Mouse (Mus musculus): ENCODE data around the gene Abcc3. TPM values are rescaled to one million over a fixed set of nuclear protein-coding genes. Genes with fewer than 3 reads are reported as not detected.
A peak's percentile ranks its signal among the peaks of the same experiment; 100 is the strongest.

Gene Abcc3
- polyA plus RNA-seq, 1 experiment from 2014 or later: 10.2 TPM

- H3K9me3 ChIP-seq (replicated peaks; ENCODE audit: control insufficient read depth, low read length): no peaks in the 10 kb centered on the region
- ATAC-seq (ENCODE audit: low read depth): peak; percentile 32; the same call in 1 of the 2 replicates
- 69% methylated on average over 10 of the region's 10 CpGs for WGBS (ENCODE audit: insufficient replicate concordance)
- H3K27ac ChIP-seq (ENCODE audit: low read length): no peak overlapping the region
- peaks cover 9% of the 10 kb centered on the region for H3K36me3 ChIP-seq (ENCODE audit: control insufficient read depth, insufficient read depth)
- H3K27me3 ChIP-seq (ENCODE audit: control insufficient read depth, insufficient read depth, low read depth, low read length): no peaks in the 10 kb centered on the region
- no peak overlapping the region for H3K4me3 ChIP-seq (ENCODE audit: low read depth, low read length)
- H3K4me1 ChIP-seq (ENCODE audit: control insufficient read depth, low read depth, low read length): peaks cover 13% of the 10 kb centered on the region
- H3K9ac ChIP-seq (ENCODE audit: low read depth, low read length): no peak overlapping the region
- no peak overlapping the region for H3K4me2 ChIP-seq (ENCODE audit: low read depth, low read length)
Observed at GRCm38 (mm10) chr11:94340948-94341933, 51.6 kb downstream of the Abcc3 start.

GRCm38 (mm10) chr11:94339732-94340585 is 52.8 kb downstream of the Abcc3 start:
- Histone ChIP-seq H3K4me2 (ENCODE audit: low read depth, low read length) (no peak overlapping the region), H3K27ac (ENCODE audit: low read length) (no peak overlapping the region), H3K36me3 (ENCODE audit: control insufficient read depth, insufficient read depth) (peaks cover 9% of the 10 kb centered on the region), H3K27me3 (ENCODE audit: control insufficient read depth, insufficient read depth, low read depth, low read length) (no peaks in the 10 kb centered on the region), H3K4me3 (ENCODE audit: low read depth, low read length) (no peak overlapping the region), H3K9ac (ENCODE audit: low read depth, low read length) (no peak overlapping the region), H3K9me3 (replicated peaks; ENCODE audit: control insufficient read depth, low read length) (no peaks in the 10 kb centered on the region), H3K4me1 (ENCODE audit: control insufficient read depth, low read depth, low read length) (peaks cover 18% of the 10 kb centered on the region)
- ATAC-seq (ENCODE audit: low read depth): peak; percentile 55; the same call in 1 of the 2 replicates
- 51% methylated on average over 18 of the region's 18 CpGs for WGBS (ENCODE audit: insufficient replicate concordance)

GRCm38 (mm10) chr11:94338347-94338746 is 54.5 kb downstream of the Abcc3 start:
- peaks cover 31% of the 10 kb centered on the region for H3K4me1 ChIP-seq (ENCODE audit: control insufficient read depth, low read depth, low read length)
- WGBS (ENCODE audit: insufficient replicate concordance): 68% methylated on average over 2 of the region's 2 CpGs
- no peak overlapping the region for H3K9ac ChIP-seq (ENCODE audit: low read depth, low read length)
- H3K9me3 ChIP-seq (replicated peaks; ENCODE audit: control insufficient read depth, low read length): no peaks in the 10 kb centered on the region
- no peaks in the 10 kb centered on the region for H3K27me3 ChIP-seq (ENCODE audit: control insufficient read depth, insufficient read depth, low read depth, low read length)
- no peak overlapping the region for H3K27ac ChIP-seq (ENCODE audit: low read length)
- no peak overlapping the region for H3K4me2 ChIP-seq (ENCODE audit: low read depth, low read length)
- peaks cover 9% of the 10 kb centered on the region for H3K36me3 ChIP-seq (ENCODE audit: control insufficient read depth, insufficient read depth)
- ATAC-seq (ENCODE audit: low read depth): no peak
- H3K4me3 ChIP-seq (ENCODE audit: low read depth, low read length): no peak overlapping the region

- H3K27me3 ChIP-seq (ENCODE audit: control insufficient read depth, insufficient read depth, low read depth, low read length): no peaks in the 10 kb centered on the region
- no peaks in the 10 kb centered on the region for H3K9me3 ChIP-seq (replicated peaks; ENCODE audit: control insufficient read depth, low read length)
- peaks cover 26% of the 10 kb centered on the region for H3K4me1 ChIP-seq (ENCODE audit: control insufficient read depth, low read depth, low read length)
- H3K27ac ChIP-seq (ENCODE audit: low read length): no peak overlapping the region
- H3K4me3 ChIP-seq (ENCODE audit: low read depth, low read length): no peak overlapping the region
- no peak for ATAC-seq (ENCODE audit: low read depth)
- H3K9ac ChIP-seq (ENCODE audit: low read depth, low read length): no peak overlapping the region
- no peak overlapping the region for H3K4me2 ChIP-seq (ENCODE audit: low read depth, low read length)
- H3K36me3 ChIP-seq (ENCODE audit: control insufficient read depth, insufficient read depth): peaks cover 9% of the 10 kb centered on the region
Observed at GRCm38 (mm10) chr11:94336551-94336950, 56.2 kb downstream of the Abcc3 start.

GRCm38 (mm10) chr11:94334386-94334968 is 58.3 kb downstream of the Abcc3 start:
- Histone ChIP-seq H3K27ac (ENCODE audit: low read length) (peak overlapping the region; percentile 62), H3K4me2 (ENCODE audit: low read depth, low read length) (peak overlapping the region; percentile 58)
- 61% methylated on average over 8 of the region's 8 CpGs for WGBS (ENCODE audit: insufficient replicate concordance)

GRCm38 (mm10) chr11:94332726-94333125 is 60.1 kb downstream of the Abcc3 start:
- no peak overlapping the region for H3K4me2 ChIP-seq (ENCODE audit: low read depth, low read length)
- no peak overlapping the region for H3K4me3 ChIP-seq (ENCODE audit: low read depth, low read length)
- no peaks in the 10 kb centered on the region for H3K9me3 ChIP-seq (replicated peaks; ENCODE audit: control insufficient read depth, low read length)
- no peak overlapping the region for H3K9ac ChIP-seq (ENCODE audit: low read depth, low read length)
- 85% methylated on average over 6 of the region's 6 CpGs for WGBS (ENCODE audit: insufficient replicate concordance)
- no peaks in the 10 kb centered on the region for H3K27me3 ChIP-seq (ENCODE audit: control insufficient read depth, insufficient read depth, low read depth, low read length)
- peaks cover 38% of the 10 kb centered on the region for H3K4me1 ChIP-seq (ENCODE audit: control insufficient read depth, low read depth, low read length)
- no peak overlapping the region for H3K27ac ChIP-seq (ENCODE audit: low read length)
- no peak for ATAC-seq (ENCODE audit: low read depth)
- H3K36me3 ChIP-seq (ENCODE audit: control insufficient read depth, insufficient read depth): no peaks in the 10 kb centered on the region

More at GRCm38 (mm10) chr11:94334386-94334968, 58.3 kb downstream of the Abcc3 start:
- Histone ChIP-seq H3K36me3 (ENCODE audit: control insufficient read depth, insufficient read depth) (peaks cover 5% of the 10 kb centered on the region), H3K9me3 (replicated peaks; ENCODE audit: control insufficient read depth, low read length) (no peaks in the 10 kb centered on the region), H3K27me3 (ENCODE audit: control insufficient read depth, insufficient read depth, low read depth, low read length) (no peaks in the 10 kb centered on the region), H3K9ac (ENCODE audit: low read depth, low read length) (no peak overlapping the region), H3K4me3 (ENCODE audit: low read depth, low read length) (peak overlapping the region; percentile 11; the same call in 1 of the 2 replicates), H3K4me1 (ENCODE audit: control insufficient read depth, low read depth, low read length) (peaks cover 33% of the 10 kb centered on the region)
- peak; percentile 96 for ATAC-seq (ENCODE audit: low read depth)

- Histone ChIP-seq H3K27ac (ENCODE audit: low read length) (0 out of 2 replicates have a peak overlapping the region, but pooled peaks have one; percentile 8), H3K4me2 (ENCODE audit: low read depth, low read length) (no peak overlapping the region), H3K9me3 (replicated peaks; ENCODE audit: control insufficient read depth, low read length) (no peaks in the 10 kb centered on the region), H3K36me3 (ENCODE audit: control insufficient read depth, insufficient read depth) (no peaks in the 10 kb centered on the region), H3K9ac (ENCODE audit: low read depth, low read length) (no peak overlapping the region), H3K27me3 (ENCODE audit: control insufficient read depth, insufficient read depth, low read depth, low read length) (no peaks in the 10 kb centered on the region), H3K4me1 (ENCODE audit: control insufficient read depth, low read depth, low read length) (peaks cover 42% of the 10 kb centered on the region), H3K4me3 (ENCODE audit: low read depth, low read length) (no peak overlapping the region)
- 81% methylated on average over 3 of the region's 3 CpGs for WGBS (ENCODE audit: insufficient replicate concordance)
- ATAC-seq (ENCODE audit: low read depth): no peak
Observed at GRCm38 (mm10) chr11:94330211-94330610, 62.6 kb downstream of the Abcc3 start.

GRCm38 (mm10) chr11:94329270-94329891 is 63.4 kb downstream of the Abcc3 start:
- peaks cover 37% of the 10 kb centered on the region for H3K4me1 ChIP-seq (ENCODE audit: control insufficient read depth, low read depth, low read length)
- WGBS (ENCODE audit: insufficient replicate concordance): 46% methylated on average over 4 of the region's 4 CpGs

More at GRCm38 (mm10) chr11:94329270-94329891, 63.4 kb downstream of the Abcc3 start:
- Histone ChIP-seq H3K4me2 (ENCODE audit: low read depth, low read length) (no peak overlapping the region), H3K27ac (ENCODE audit: low read length) (no peak overlapping the region), H3K36me3 (ENCODE audit: control insufficient read depth, insufficient read depth) (no peaks in the 10 kb centered on the region), H3K9me3 (replicated peaks; ENCODE audit: control insufficient read depth, low read length) (no peaks in the 10 kb centered on the region), H3K9ac (ENCODE audit: low read depth, low read length) (no peak overlapping the region), H3K27me3 (ENCODE audit: control insufficient read depth, insufficient read depth, low read depth, low read length) (no peaks in the 10 kb centered on the region), H3K4me3 (ENCODE audit: low read depth, low read length) (no peak overlapping the region)
- no peak for ATAC-seq (ENCODE audit: low read depth)
